Comparison of ENCODE assay signal across 14 mouse cellular contexts in genomic region chr6:47259626-47260114, GRCm38 (mm10).
DNase-seq lines count a peak whose midpoint lies in the region; ATAC-seq and TF ChIP-seq lines count a peak whose summit lies in the region.
"Had no signal": no experiment of that assay in that cellular context is flagged by ENCODE, and none has a peak within 500 bp of the region (broad histone marks: within the 10 kb centered on the region; RNA-seq: fewer than 3 reads in every experiment).

No protein-coding gene starts in this region.

- 0 out of 2 replicates have a peak, but pooled peaks have one; percentile 19 for ATAC-seq in midbrain, embryonic 11.5 days (ENCODE audit: low FRiP score)
- peak; percentile 38; the same call in 1 of the 2 replicates for ATAC-seq in hindbrain, postnatal 0 days
- ATAC-seq: intestine, embryonic 16.5 days had no signal

- H3K4me1 ChIP-seq in midbrain, embryonic 11.5 days (ENCODE audit: control insufficient read depth, insufficient read depth, low read length) = peaks cover 7% of the 10 kb centered on the region
- H3K4me1 ChIP-seq in midbrain, embryonic 10.5 days = peaks cover 16% of the 10 kb centered on the region
- peaks cover 4% of the 10 kb centered on the region; the same call in 1 of the 2 replicates for H3K4me1 ChIP-seq in hindbrain, postnatal 0 days (ENCODE audit: insufficient read depth, low read length)
- no peaks in the 10 kb centered on the region for H3K4me1 ChIP-seq in olfactory bulb, adult 2 months (ENCODE audit: control insufficient read depth, insufficient read depth, low read length)
- H3K4me1 ChIP-seq: megakaryocyte, embryonic 14.5 days had no signal

- H3K9ac ChIP-seq in midbrain, embryonic 11.5 days (ENCODE audit: low read length) = no peak overlapping the region
- H3K9ac ChIP-seq in hindbrain, postnatal 0 days (replicated peaks; ENCODE audit: low read length) = no peak overlapping the region

- WGBS in midbrain, embryonic 11.5 days = 18% methylated on average over 3 of the region's 3 CpGs
- WGBS in midbrain, embryonic 10.5 days = 16% methylated on average over 3 of the region's 3 CpGs
- WGBS in hindbrain, postnatal 0 days = 22% methylated on average over 3 of the region's 3 CpGs
- 32% methylated on average over 3 of the region's 3 CpGs for whole genome bisulfite sequencing in olfactory bulb, adult 2 months

- no peak overlapping the region for H3K4me3 ChIP-seq in midbrain, embryonic 11.5 days (ENCODE audit: low read depth, low read length)
- H3K4me3 ChIP-seq in midbrain, embryonic 10.5 days = no peak overlapping the region
- H3K4me3 ChIP-seq in hindbrain, postnatal 0 days (ENCODE audit: low read length) = no peak overlapping the region
- H3K4me3 ChIP-seq in olfactory bulb, adult 2 months (ENCODE audit: insufficient read depth, low read depth, low read length) = no peak overlapping the region
- H3K4me3 ChIP-seq: megakaryocyte, embryonic 14.5 days had no signal

- H3K27me3 ChIP-seq in midbrain, embryonic 11.5 days (ENCODE audit: control insufficient read depth, insufficient read depth, low read length) = no peaks in the 10 kb centered on the region
- no peaks in the 10 kb centered on the region for H3K27me3 ChIP-seq in midbrain, embryonic 10.5 days (ENCODE audit: low read depth, poor library complexity, severe bottlenecking)
- no peaks in the 10 kb centered on the region for H3K27me3 ChIP-seq in hindbrain, postnatal 0 days (ENCODE audit: insufficient read depth, low read length)

- H3K27ac ChIP-seq in midbrain, embryonic 11.5 days (ENCODE audit: low read depth, low read length) = no peak overlapping the region; the same call in 1 of the 2 replicates
- no peak overlapping the region for H3K27ac ChIP-seq in midbrain, embryonic 10.5 days (replicated peaks)
- H3K27ac ChIP-seq in hindbrain, postnatal 0 days = peak overlapping the region; percentile 36; the same call in 1 of the 2 replicates
- peak overlapping the region; percentile 85 for H3K27ac ChIP-seq in olfactory bulb, adult 2 months (ENCODE audit: insufficient read depth, low read depth, low read length)

- H3K9me3 ChIP-seq in midbrain, embryonic 11.5 days (ENCODE audit: control insufficient read depth, low read length) = no peaks in the 10 kb centered on the region
- no peaks in the 10 kb centered on the region for H3K9me3 ChIP-seq in midbrain, embryonic 10.5 days (replicated peaks)
- H3K9me3 ChIP-seq in hindbrain, postnatal 0 days (ENCODE audit: low read length) = no peaks in the 10 kb centered on the region

- no peak overlapping the region for H3K4me2 ChIP-seq in midbrain, embryonic 11.5 days
- H3K4me2 ChIP-seq in hindbrain, postnatal 0 days (ENCODE audit: low read depth, low read length) = no peak overlapping the region

- peak; percentile 17 for DNase-seq in embryo, embryonic 11 days
- DNase-seq in embryo, embryonic 9.5 days (ENCODE audit: extremely low spot score) = no peak
- DNase-seq in midbrain, embryonic 11.5 days (ENCODE audit: low spot score, missing footprints) = no peak
- no peak for DNase-seq in midbrain, embryonic 10.5 days (ENCODE audit: low spot score)
- DNase-seq in hindbrain, postnatal 0 days (ENCODE audit: low spot score) = peak; percentile 24
- no peak for DNase-seq in right cerebral cortex, adult 18-20 months
- no peak for DNase-seq in left cerebral cortex, adult 8-10 months (ENCODE audit: low spot score in 2 of 2)
- DNase-seq: adrenal gland, postnatal 36 days; cerebellum, adult 18-20 months; kidney, postnatal 36 days; lung, adult 2 months had no signal

- TF ChIP-seq CTCF in hindbrain, postnatal 0 days (IDR thresholded peaks at IDR 0.05; ENCODE audit: low read depth) = no peak
- no peak for TF ChIP-seq CTCF in olfactory bulb, adult 2 months (IDR thresholded peaks at IDR 0.05; ENCODE audit: insufficient read depth, low read depth, low read length)

- no peak for TF ChIP-seq POLR2A in olfactory bulb, adult 2 months (IDR thresholded peaks at IDR 0.05; ENCODE audit: insufficient read depth, low read depth, low read length)

- H3K36me3 ChIP-seq in midbrain, embryonic 11.5 days (ENCODE audit: control insufficient read depth, insufficient read depth, low read length) = no peaks in the 10 kb centered on the region
- H3K36me3 ChIP-seq in midbrain, embryonic 10.5 days = peaks cover 7% of the 10 kb centered on the region; the same call in 1 of the 2 replicates
- no peaks in the 10 kb centered on the region for H3K36me3 ChIP-seq in hindbrain, postnatal 0 days (ENCODE audit: insufficient read depth, low read length)

Comparison
In these comparisons a context has a peak if more than half of its experiments do, and no peak if none do; other contexts are left out.
1. DNase-seq: peak in embryo, embryonic 11 days (single experiment) and hindbrain, postnatal 0 days (single experiment); none in embryo, embryonic 9.5 days (single experiment), midbrain, embryonic 11.5 days (single experiment), midbrain, embryonic 10.5 days (single experiment), right cerebral cortex, adult 18-20 months (single experiment) and left cerebral cortex, adult 8-10 months (0 of 2).
2. H3K27ac ChIP-seq: peak in hindbrain, postnatal 0 days (single experiment) and olfactory bulb, adult 2 months (single experiment); none in midbrain, embryonic 11.5 days (single experiment) and midbrain, embryonic 10.5 days (single experiment).